Mouse (Mus musculus): ENCODE results near the gene Mab21l1. TPM values are rescaled to one million over a fixed set of nuclear protein-coding genes. Genes with fewer than 3 reads are reported as not detected.
A peak's percentile ranks its signal among the peaks of the same experiment; 100 is the strongest.

The Mab21l1 gene
- polyA plus RNA-seq, 1 experiment from 2014 or later: 85.1 TPM

DNA sequence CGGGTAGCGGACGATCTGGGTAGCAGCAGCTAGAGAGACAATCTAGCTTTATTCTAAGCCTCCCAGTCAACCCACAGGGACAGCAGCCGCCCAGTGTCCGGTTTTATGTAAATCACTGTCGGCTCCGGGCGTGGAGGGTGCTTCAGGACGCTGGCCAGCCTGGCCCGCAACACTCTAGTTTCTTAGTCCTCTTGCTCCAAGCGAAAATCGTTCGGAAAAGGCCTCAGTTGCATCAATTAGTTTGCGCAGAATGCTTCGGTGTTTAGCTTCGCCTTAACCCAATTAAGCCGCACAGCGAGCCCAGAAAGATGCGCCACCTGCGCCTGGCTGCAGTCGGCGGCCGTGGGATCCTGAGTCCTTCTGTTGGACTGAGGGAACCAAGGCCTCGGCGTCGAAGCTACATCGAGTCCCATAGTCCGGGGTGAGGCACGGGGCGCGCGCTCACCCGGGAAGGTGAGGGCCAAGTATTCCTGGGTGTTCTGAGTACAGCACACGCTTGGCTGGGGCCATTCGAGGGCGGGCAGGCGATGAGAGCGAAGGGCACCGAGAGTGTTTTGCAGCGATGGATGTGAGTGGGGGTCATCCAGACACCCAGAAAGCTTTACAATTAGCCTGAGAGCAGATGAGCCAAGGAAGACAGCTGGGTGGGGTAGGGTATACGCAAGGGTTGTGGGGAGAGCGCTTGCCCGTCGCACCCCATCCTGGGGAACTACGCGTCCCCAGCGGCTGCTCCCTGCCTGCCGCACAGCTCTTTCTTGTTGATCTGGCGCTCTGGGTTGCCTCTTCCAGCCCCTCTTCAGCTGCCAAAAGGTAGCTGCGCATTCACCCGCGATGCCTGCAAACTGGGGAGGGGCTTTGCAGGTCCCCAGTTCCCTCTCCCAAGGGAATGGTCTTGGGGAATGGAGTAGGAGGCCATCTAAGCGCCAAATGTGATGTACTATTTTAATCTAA is 1.9 kb upstream of the Mab21l1 start:
- H3K4me2 ChIP-seq: peak overlapping the region; percentile 60
- peak overlapping the region; percentile 84 for H3K27ac ChIP-seq (replicated peaks)
- 5% methylated on average over 53 of the region's 53 CpGs for WGBS
- peaks cover 33% of the 10 kb centered on the region for H3K4me1 ChIP-seq
- no peaks in the 10 kb centered on the region for H3K9me3 ChIP-seq (replicated peaks)
- peak; percentile 37; the same call in 1 of the 2 replicates for ATAC-seq (ENCODE audit: low FRiP score)
- 0 out of 2 replicates have a peak, but pooled peaks cover 2% of the 10 kb centered on the region for H3K27me3 ChIP-seq (replicated peaks)
- H3K9ac ChIP-seq (replicated peaks): peak overlapping the region; percentile 37
- H3K4me3 ChIP-seq (replicated peaks): peak overlapping the region; percentile 26
- H3K36me3 ChIP-seq: no peaks in the 10 kb centered on the region

DNA sequence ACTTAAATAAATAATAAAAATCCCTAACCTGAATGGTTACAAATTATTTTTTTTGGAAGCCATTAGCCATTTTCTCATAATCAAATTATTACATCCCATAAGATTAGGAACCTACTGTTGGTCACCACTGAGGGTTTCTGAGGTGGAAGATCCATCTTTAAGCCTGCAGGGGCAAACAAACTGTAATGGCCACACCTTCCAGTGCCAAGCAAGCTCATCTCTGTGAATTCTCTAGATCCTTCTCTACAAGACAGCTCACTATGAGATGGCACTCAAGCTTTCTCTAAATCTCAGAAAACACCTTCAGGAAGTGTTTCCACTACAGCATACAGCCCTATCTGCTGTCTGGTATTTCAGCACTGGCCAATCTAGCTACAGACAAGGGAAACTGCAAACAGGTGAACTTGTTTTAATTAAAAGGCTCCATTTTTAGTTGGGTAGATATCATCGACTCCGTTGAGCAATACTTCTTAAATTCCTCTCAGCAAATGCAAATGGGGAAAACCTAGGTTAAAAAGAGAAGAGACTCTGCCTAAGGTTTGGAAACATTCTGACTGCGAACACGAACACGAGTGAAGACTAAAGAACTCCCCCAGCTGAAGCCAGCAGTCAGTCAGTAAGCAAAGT is 768 bp upstream of the Mab21l1 start:
- Histone ChIP-seq H3K9ac (replicated peaks) (peak overlapping the region; percentile 59; the same call in 1 of the 2 replicates), H3K36me3 (no peaks in the 10 kb centered on the region), H3K4me3 (replicated peaks) (peak overlapping the region; percentile 45), H3K27ac (replicated peaks) (peak overlapping the region; percentile 84), H3K4me1 (peaks cover 33% of the 10 kb centered on the region), H3K27me3 (replicated peaks) (0 out of 2 replicates have a peak, but pooled peaks cover 2% of the 10 kb centered on the region), H3K4me2 (peak overlapping the region; percentile 60), H3K9me3 (replicated peaks) (no peaks in the 10 kb centered on the region)
- 34% methylated on average over 5 of the region's 5 CpGs for WGBS
- no peak for ATAC-seq (ENCODE audit: low FRiP score)

DNA sequence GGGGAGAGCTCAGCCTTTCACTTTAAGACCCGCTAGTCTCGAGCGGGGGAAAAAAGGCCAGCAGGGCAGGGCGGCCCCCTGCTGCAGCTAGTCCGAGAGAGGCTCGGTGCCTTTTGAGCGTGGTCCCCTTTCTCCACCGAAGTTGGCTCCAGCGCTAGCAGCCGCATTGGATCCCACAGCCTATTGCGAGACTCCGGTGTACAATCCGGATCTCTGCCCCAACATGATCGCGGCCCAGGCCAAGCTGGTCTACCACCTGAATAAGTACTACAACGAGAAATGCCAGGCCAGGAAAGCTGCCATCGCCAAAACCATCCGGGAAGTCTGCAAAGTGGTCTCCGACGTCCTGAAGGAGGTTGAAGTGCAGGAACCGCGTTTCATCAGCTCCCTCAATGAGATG is 461 bp downstream of the Mab21l1 start:
- Histone ChIP-seq H3K27me3 (replicated peaks) (0 out of 2 replicates have a peak, but pooled peaks cover 2% of the 10 kb centered on the region), H3K36me3 (no peaks in the 10 kb centered on the region), H3K9me3 (replicated peaks) (no peaks in the 10 kb centered on the region), H3K4me3 (replicated peaks) (peak overlapping the region; percentile 45), H3K4me1 (peaks cover 35% of the 10 kb centered on the region), H3K27ac (replicated peaks) (peak overlapping the region; percentile 84), H3K9ac (replicated peaks) (peak overlapping the region; percentile 59), H3K4me2 (peak overlapping the region; percentile 60)
- no peak for ATAC-seq (ENCODE audit: low FRiP score)
- 7% methylated on average over 22 of the region's 22 CpGs for whole genome bisulfite sequencing

DNA sequence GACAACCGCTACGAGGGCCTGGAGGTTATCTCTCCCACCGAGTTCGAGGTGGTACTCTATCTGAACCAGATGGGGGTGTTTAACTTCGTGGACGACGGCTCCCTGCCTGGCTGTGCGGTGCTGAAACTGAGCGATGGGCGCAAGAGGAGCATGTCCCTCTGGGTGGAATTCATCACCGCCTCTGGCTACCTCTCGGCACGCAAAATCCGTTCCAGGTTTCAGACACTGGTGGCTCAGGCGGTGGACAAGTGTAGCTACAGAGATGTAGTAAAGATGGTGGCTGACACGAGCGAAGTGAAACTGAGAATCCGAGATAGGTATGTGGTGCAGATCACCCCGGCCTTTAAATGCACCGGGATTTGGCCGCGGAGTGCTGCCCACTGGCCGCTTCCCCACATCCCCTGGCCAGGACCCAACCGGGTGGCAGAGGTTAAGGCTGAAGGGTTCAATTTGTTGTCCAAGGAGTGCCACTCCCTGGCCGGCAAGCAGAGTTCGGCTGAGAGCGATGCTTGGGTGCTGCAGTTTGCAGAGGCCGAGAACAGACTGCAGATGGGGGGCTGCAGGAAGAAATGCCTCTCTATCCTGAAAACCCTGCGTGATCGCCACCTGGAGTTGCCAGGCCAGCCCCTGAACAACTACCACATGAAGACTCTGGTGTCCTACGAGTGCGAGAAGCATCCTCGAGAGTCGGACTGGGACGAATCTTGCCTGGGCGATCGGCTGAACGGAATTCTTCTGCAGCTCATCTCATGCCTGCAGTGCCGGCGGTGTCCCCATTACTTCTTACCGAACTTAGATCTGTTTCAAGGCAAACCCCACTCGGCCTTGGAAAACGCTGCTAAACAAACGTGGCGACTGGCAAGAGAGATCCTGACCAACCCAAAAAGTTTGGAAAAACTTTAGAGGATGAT is 1.1 kb downstream of the Mab21l1 start:
- Histone ChIP-seq H3K9ac (replicated peaks) (peak overlapping the region; percentile 59), H3K9me3 (replicated peaks) (no peaks in the 10 kb centered on the region), H3K36me3 (no peaks in the 10 kb centered on the region), H3K4me1 (peaks cover 37% of the 10 kb centered on the region), H3K4me2 (peak overlapping the region; percentile 60), H3K27me3 (replicated peaks) (0 out of 2 replicates have a peak, but pooled peaks cover 2% of the 10 kb centered on the region), H3K4me3 (replicated peaks) (peak overlapping the region; percentile 45), H3K27ac (replicated peaks) (peak overlapping the region; percentile 84)
- no peak for ATAC-seq (ENCODE audit: low FRiP score)
- 18% methylated on average over 45 of the region's 45 CpGs for WGBS

- ATAC-seq (ENCODE audit: low FRiP score): no peak
- Histone ChIP-seq H3K9ac (replicated peaks) (peak overlapping the region; percentile 59), H3K27me3 (replicated peaks) (0 out of 2 replicates have a peak, but pooled peaks cover 2% of the 10 kb centered on the region), H3K4me3 (replicated peaks) (peak overlapping the region; percentile 45), H3K4me1 (peaks cover 42% of the 10 kb centered on the region), H3K36me3 (no peaks in the 10 kb centered on the region), H3K4me2 (peak overlapping the region; percentile 60), H3K9me3 (replicated peaks) (no peaks in the 10 kb centered on the region), H3K27ac (replicated peaks) (peak overlapping the region; percentile 84)
- WGBS: 29% methylated on average over 7 of the region's 7 CpGs
These were observed 1.8 kb downstream of the Mab21l1 start for GRCm38 (mm10) chr3:55784101-55784500.

- Histone ChIP-seq H3K4me2 (peak overlapping the region; percentile 63), H3K9me3 (replicated peaks) (no peaks in the 10 kb centered on the region), H3K27ac (replicated peaks) (peak overlapping the region; percentile 73), H3K9ac (replicated peaks) (0 out of 2 replicates have a peak overlapping the region, but pooled peaks have one; percentile 36), H3K27me3 (replicated peaks) (0 out of 2 replicates have a peak, but pooled peaks cover 2% of the 10 kb centered on the region), H3K4me1 (peaks cover 42% of the 10 kb centered on the region), H3K4me3 (replicated peaks) (peak overlapping the region; percentile 36), H3K36me3 (no peaks in the 10 kb centered on the region)
- ATAC-seq (ENCODE audit: low FRiP score): no peak
- WGBS: 41% methylated on average over 4 of the region's 4 CpGs
These were observed 3.1 kb downstream of the Mab21l1 start for GRCm38 (mm10) chr3:55785266-55785980.

DNA sequence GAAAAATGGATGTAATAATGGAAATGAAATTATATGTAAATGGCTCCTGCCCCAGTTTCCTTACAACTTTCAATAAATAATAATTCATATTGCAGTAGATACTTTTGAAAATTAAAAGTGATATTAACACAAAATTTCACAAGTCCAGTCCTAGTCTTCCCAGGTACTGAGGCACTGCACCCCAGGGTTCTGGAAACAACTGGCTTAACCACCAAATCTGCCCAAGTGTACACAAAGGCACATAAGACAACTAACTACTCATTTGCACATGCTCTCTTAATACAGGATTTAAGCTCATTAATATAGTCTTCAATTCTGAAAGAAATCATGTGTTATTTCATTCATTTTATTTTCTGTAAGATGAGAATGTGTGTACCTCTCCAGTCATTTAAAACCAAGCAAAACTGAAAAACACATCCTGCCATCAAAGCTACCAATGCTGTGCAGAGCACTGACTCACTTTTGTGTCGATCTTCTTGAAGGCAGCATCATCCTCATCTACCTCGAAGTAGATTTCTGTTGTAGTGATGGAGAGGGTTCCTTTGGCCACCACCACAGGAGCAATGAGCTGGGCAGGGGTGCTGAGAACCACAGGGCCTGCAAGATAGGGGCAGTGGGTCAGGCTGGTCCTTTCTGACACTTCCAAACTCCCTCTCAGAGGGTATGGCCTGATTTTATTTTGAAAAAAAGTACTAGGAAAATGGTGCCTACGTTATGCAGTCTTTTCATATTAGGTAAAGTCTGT is 3.8 kb downstream of the Mab21l1 start:
- peak overlapping the region; percentile 92 for H3K27ac ChIP-seq (replicated peaks)
- 22% methylated on average over 3 of the region's 3 CpGs for WGBS
- peak overlapping the region; percentile 57 for H3K9ac ChIP-seq (replicated peaks)
- peak overlapping the region; percentile 63 for H3K4me2 ChIP-seq
- ATAC-seq (ENCODE audit: low FRiP score): no peak
- 0 out of 2 replicates have a peak, but pooled peaks cover 2% of the 10 kb centered on the region for H3K27me3 ChIP-seq (replicated peaks)
- no peaks in the 10 kb centered on the region for H3K9me3 ChIP-seq (replicated peaks)
- no peaks in the 10 kb centered on the region for H3K36me3 ChIP-seq
- H3K4me3 ChIP-seq (replicated peaks): peak overlapping the region; percentile 36
- H3K4me1 ChIP-seq: peaks cover 35% of the 10 kb centered on the region

- Histone ChIP-seq H3K36me3 (no peaks in the 10 kb centered on the region), H3K27ac (replicated peaks) (peak overlapping the region; percentile 92), H3K9me3 (replicated peaks) (no peaks in the 10 kb centered on the region), H3K9ac (replicated peaks) (peak overlapping the region; percentile 57), H3K4me1 (peaks cover 29% of the 10 kb centered on the region), H3K4me3 (replicated peaks) (peak overlapping the region; percentile 36), H3K27me3 (replicated peaks) (0 out of 2 replicates have a peak, but pooled peaks cover 2% of the 10 kb centered on the region), H3K4me2 (peak overlapping the region; percentile 63)
- ATAC-seq (ENCODE audit: low FRiP score): no peak
- WGBS: 17% methylated on average over 17 of the region's 17 CpGs
These were observed 4.7 kb downstream of the Mab21l1 start for GRCm38 (mm10) chr3:55786835-55787486.

- H3K4me1 ChIP-seq: peaks cover 22% of the 10 kb centered on the region
- peak overlapping the region; percentile 63 for H3K4me2 ChIP-seq
- H3K36me3 ChIP-seq: no peaks in the 10 kb centered on the region
- H3K27ac ChIP-seq (replicated peaks): peak overlapping the region; percentile 92
- H3K9me3 ChIP-seq (replicated peaks): no peaks in the 10 kb centered on the region
- ATAC-seq (ENCODE audit: low FRiP score): peak; percentile 57
- H3K4me3 ChIP-seq (replicated peaks): peak overlapping the region; percentile 36
- H3K9ac ChIP-seq (replicated peaks): peak overlapping the region; percentile 57
- WGBS: 3% methylated on average over 54 of the region's 54 CpGs
- H3K27me3 ChIP-seq (replicated peaks): 0 out of 2 replicates have a peak, but pooled peaks cover 2% of the 10 kb centered on the region
These were observed 5.3 kb downstream of the Mab21l1 start for GRCm38 (mm10) chr3:55787487-55788213.

Data from neural tube, embryonic 15.5 days (tissue).